Mouse (Mus musculus): ENCODE data around the gene Cyp2d9. TPM values are rescaled to one million over a fixed set of nuclear protein-coding genes. Genes with fewer than 3 reads are reported as not detected.
"Not testable (repeated sequence)": the region's sequence is repeated elsewhere in the genome, so short reads cannot be mapped to it uniquely, and the experiment has no call there.

The Cyp2d9 gene
- 0.54 TPM in 1 of 2 replicates, not detected in the other for polyA plus RNA-seq (2015; fragmentation: Nextera tagmentation; extraction: Ambion mirVana)

GRCm38 (mm10) chr15:82433137-82433536 is at the start of gene Cyp2d9:
Cyp2d9 (plus strand) TSS chr15:82433437.
- Histone ChIP-seq H3K9ac (ENCODE audit: low read depth, low read length) (no peak within 1 kb of the TSS), H3K27me3 (ENCODE audit: insufficient read depth, low read length) (no peaks in the 10 kb centered on the region), H3K4me1 (replicated peaks; ENCODE audit: insufficient read depth, low read length) (no peaks in the 10 kb centered on the region), H3K4me2 (ENCODE audit: low read length) (no peak within 1 kb of the TSS), H3K36me3 (ENCODE audit: insufficient read depth, low read length) (no peaks in the 10 kb centered on the region), H3K27ac (no peak within 1 kb of the TSS), H3K4me3 (replicated peaks; ENCODE audit: low read depth, low read length) (no peak within 1 kb of the TSS), H3K9me3 (replicated peaks; ENCODE audit: low read length) (no peaks in the 10 kb centered on the region; the same call in 1 of the 2 replicates)
- DNase-seq (ENCODE audit: low spot score) (no peak), ATAC-seq (replicated peaks; ENCODE audit: low FRiP score, low read depth) (no peak)
- no peak for TF ChIP-seq CTCF (IDR thresholded peaks at IDR 0.05; ENCODE audit: low read depth)

GRCm38 (mm10) chr15:82385729-82386128 is 47.5 kb upstream of the Cyp2d9 start:
- no peak overlapping the region for H3K9ac ChIP-seq (ENCODE audit: low read depth, low read length)
- H3K27ac ChIP-seq, result no peak overlapping the region
- 87% methylated on average over 2 of the region's 2 CpGs for WGBS
- DNase-seq (ENCODE audit: low spot score), result no peak
- no peak overlapping the region for H3K4me3 ChIP-seq (replicated peaks; ENCODE audit: low read depth, low read length)
- H3K4me2 ChIP-seq (ENCODE audit: low read length), result no peak overlapping the region
- no peak for ATAC-seq (replicated peaks; ENCODE audit: low FRiP score, low read depth)
- H3K9me3 ChIP-seq (replicated peaks; ENCODE audit: low read length), result no peaks in the 10 kb centered on the region
- no peaks in the 10 kb centered on the region for H3K27me3 ChIP-seq (ENCODE audit: insufficient read depth, low read length)
- no peaks in the 10 kb centered on the region for H3K4me1 ChIP-seq (replicated peaks; ENCODE audit: insufficient read depth, low read length)
- TF ChIP-seq CTCF (IDR thresholded peaks at IDR 0.05; ENCODE audit: low read depth), result no peak
- H3K36me3 ChIP-seq (ENCODE audit: insufficient read depth, low read length), result no peaks in the 10 kb centered on the region

DNA sequence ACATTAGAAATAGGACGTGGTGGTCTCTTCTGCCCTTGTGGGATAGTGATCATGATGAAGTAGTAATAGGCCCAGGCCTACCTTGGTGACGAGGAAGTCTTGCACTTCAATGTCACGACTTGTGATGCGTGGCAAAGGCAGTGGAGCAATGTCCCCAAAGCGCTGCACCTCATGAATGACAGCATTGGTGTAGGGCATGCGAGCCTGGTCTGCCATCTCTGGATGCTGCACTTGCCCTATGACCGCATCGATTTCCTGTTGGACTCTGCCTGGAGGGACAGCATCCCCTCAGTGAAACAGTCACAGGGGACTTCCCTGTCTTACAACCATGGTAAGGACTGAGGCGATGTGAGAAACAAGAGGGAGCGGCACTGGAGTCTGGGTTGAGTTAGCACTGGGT is 43.3 kb upstream of the Cyp2d9 start:
- not testable (repeated sequence) for H3K9ac ChIP-seq (ENCODE audit: low read depth, low read length); ATAC-seq (replicated peaks; ENCODE audit: low FRiP score, low read depth); H3K4me3 ChIP-seq (replicated peaks; ENCODE audit: low read depth, low read length); H3K27ac ChIP-seq; H3K4me2 ChIP-seq (ENCODE audit: low read length); H3K4me1 ChIP-seq (replicated peaks; ENCODE audit: insufficient read depth, low read length); H3K36me3 ChIP-seq (ENCODE audit: insufficient read depth, low read length); H3K9me3 ChIP-seq (replicated peaks; ENCODE audit: low read length); DNase-seq (ENCODE audit: low spot score); H3K27me3 ChIP-seq (ENCODE audit: insufficient read depth, low read length)
- whole genome bisulfite sequencing, result 88% methylated on average over 10 of the region's 10 CpGs

DNA sequence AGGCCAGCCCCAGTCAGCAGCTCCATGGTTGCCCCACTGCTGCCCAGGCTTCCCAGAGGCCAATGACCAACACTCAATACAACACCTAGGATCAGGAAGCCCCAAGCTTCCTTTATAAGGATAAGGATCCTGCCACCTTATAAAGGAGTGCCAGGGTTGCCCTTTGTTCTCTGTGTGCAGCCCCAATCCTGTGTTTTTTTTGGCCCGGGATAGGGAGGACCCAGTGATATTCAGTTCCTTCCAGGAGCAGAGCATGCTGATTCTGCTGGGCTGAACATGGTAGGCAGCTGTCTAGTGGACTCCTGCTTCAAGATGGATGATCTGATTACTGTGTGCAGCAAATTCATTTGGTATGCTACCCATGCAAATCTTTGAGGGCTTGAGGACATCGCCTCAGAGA is 39.3 kb upstream of the Cyp2d9 start, which contains the start of gene Cyp2d11:
TSS of gene Cyp2d11 (minus strand) at position 101 of the 400 bp plus-strand sequence.
- not testable (repeated sequence) for H3K9ac ChIP-seq (ENCODE audit: low read depth, low read length); H3K4me3 ChIP-seq (replicated peaks; ENCODE audit: low read depth, low read length); H3K4me2 ChIP-seq (ENCODE audit: low read length); ATAC-seq (replicated peaks; ENCODE audit: low FRiP score, low read depth); H3K27me3 ChIP-seq (ENCODE audit: insufficient read depth, low read length); H3K4me1 ChIP-seq (replicated peaks; ENCODE audit: insufficient read depth, low read length); H3K36me3 ChIP-seq (ENCODE audit: insufficient read depth, low read length); H3K9me3 ChIP-seq (replicated peaks; ENCODE audit: low read length); H3K27ac ChIP-seq; DNase-seq (ENCODE audit: low spot score)
- 85% methylated on average over 2 of the region's 2 CpGs for WGBS

- not testable (repeated sequence) for H3K27ac ChIP-seq; H3K4me1 ChIP-seq (replicated peaks; ENCODE audit: insufficient read depth, low read length); H3K9me3 ChIP-seq (replicated peaks; ENCODE audit: low read length); H3K36me3 ChIP-seq (ENCODE audit: insufficient read depth, low read length); H3K4me2 ChIP-seq (ENCODE audit: low read length); ATAC-seq (replicated peaks; ENCODE audit: low FRiP score, low read depth); DNase-seq (ENCODE audit: low spot score); H3K27me3 ChIP-seq (ENCODE audit: insufficient read depth, low read length); H3K4me3 ChIP-seq (replicated peaks; ENCODE audit: low read depth, low read length); H3K9ac ChIP-seq (ENCODE audit: low read depth, low read length)
- WGBS, result 88% methylated on average over 3 of the region's 3 CpGs
Observed at GRCm38 (mm10) chr15:82395955-82396354, 37.3 kb upstream of the Cyp2d9 start.

- 59% methylated on average over 2 of the region's 2 CpGs for WGBS
- no peaks in the 10 kb centered on the region for H3K9me3 ChIP-seq (replicated peaks; ENCODE audit: low read length)
- H3K36me3 ChIP-seq (ENCODE audit: insufficient read depth, low read length), result no peaks in the 10 kb centered on the region
- ATAC-seq (replicated peaks; ENCODE audit: low FRiP score, low read depth) (no peak), DNase-seq (ENCODE audit: low spot score) (no peak)
- H3K4me1 ChIP-seq (replicated peaks; ENCODE audit: insufficient read depth, low read length), result no peaks in the 10 kb centered on the region
- H3K27ac ChIP-seq, result no peak overlapping the region
- no peak overlapping the region for H3K9ac ChIP-seq (ENCODE audit: low read depth, low read length)
- H3K27me3 ChIP-seq (ENCODE audit: insufficient read depth, low read length), result no peaks in the 10 kb centered on the region
- no peak for TF ChIP-seq CTCF (IDR thresholded peaks at IDR 0.05; ENCODE audit: low read depth)
- H3K4me3 ChIP-seq (replicated peaks; ENCODE audit: low read depth, low read length), result no peak overlapping the region
- H3K4me2 ChIP-seq (ENCODE audit: low read length), result no peak overlapping the region
Observed at GRCm38 (mm10) chr15:82401516-82401915, 31.7 kb upstream of the Cyp2d9 start.

DNA sequence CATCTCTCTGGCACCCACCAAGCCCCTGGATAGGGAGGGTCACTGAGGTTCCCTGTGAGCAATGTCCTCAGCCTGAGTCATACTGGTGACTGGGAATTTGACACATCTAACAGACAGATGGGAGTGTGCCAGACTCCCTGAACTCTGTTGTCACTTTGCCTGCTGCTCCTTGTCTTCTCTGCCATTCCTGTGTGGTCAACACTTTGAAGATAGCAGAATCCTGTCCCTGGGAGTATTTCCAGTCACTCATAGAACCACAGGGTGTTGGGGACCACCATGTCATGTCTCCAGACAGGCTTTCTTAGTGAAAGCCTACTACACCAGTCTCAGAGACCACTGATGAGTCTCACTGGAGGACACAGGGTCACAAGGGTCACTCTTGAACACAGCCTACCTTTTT is 31.1 kb upstream of the Cyp2d9 start:
- Histone ChIP-seq H3K9me3 (replicated peaks; ENCODE audit: low read length) (no peaks in the 10 kb centered on the region), H3K36me3 (ENCODE audit: insufficient read depth, low read length) (no peaks in the 10 kb centered on the region), H3K27me3 (ENCODE audit: insufficient read depth, low read length) (no peaks in the 10 kb centered on the region), H3K4me3 (replicated peaks; ENCODE audit: low read depth, low read length) (no peak overlapping the region), H3K4me1 (replicated peaks; ENCODE audit: insufficient read depth, low read length) (no peaks in the 10 kb centered on the region), H3K27ac (no peak overlapping the region), H3K4me2 (ENCODE audit: low read length) (no peak overlapping the region), H3K9ac (ENCODE audit: low read depth, low read length) (no peak overlapping the region)
- TF ChIP-seq CTCF (IDR thresholded peaks at IDR 0.05; ENCODE audit: low read depth), result no peak
- no peak for DNase-seq (ENCODE audit: low spot score)
- ATAC-seq (replicated peaks; ENCODE audit: low FRiP score, low read depth), result no peak

All from kidney, postnatal 0 days (tissue).